Mouse (Mus musculus) stomach, postnatal 0 days (tissue): Measurements from ENCODE around the gene Zbed4. TPM values are rescaled to one million over a fixed set of nuclear protein-coding genes. Genes with fewer than 3 reads are reported as not detected.
"Not testable (repeated sequence)": the region's sequence is repeated elsewhere in the genome, so short reads cannot be mapped to it uniquely, and the experiment has no call there.

Source experiments
- ATAC-seq: fragments of 200-750 bp; cut with Nextera tagmentation; 2 replicates; pipeline ENCODE4 v1.8.0; 2017; ENCODE audit not compliant: low FRiP score, low TSS enrichment
- DNase-seq: peaks from one replicate; pipeline ENCODE4 v3.0.0-alpha.2; 2016; ENCODE audit warnings: low spot score
- H3K27ac ChIP-seq: fragments of 300-500 bp; sonication (generic); replicated peaks from 2 replicates; pipeline ENCODE4 v1.5.1; 2014; ENCODE audit warnings: mild to moderate bottlenecking, control low read depth
- H3K27me3 ChIP-seq: fragments of 300-500 bp; sonication (generic); 2 replicates; pipeline ENCODE4 v1.6.1; 2014; ENCODE audit warnings: low read length; ENCODE audit not compliant: control insufficient read depth, insufficient read depth
- H3K36me3 ChIP-seq: fragments of 300-500 bp; sonication (generic); 2 replicates; pipeline ENCODE4 v1.6.1; 2014; ENCODE audit warnings: low read length, mixed read lengths; ENCODE audit not compliant: control insufficient read depth, insufficient read depth
- H3K4me1 ChIP-seq: fragments of 300-500 bp; sonication (generic); replicated peaks from 2 replicates; pipeline ENCODE4 v1.6.1; 2014; ENCODE audit warnings: antibody characterized with exemption; ENCODE audit not compliant: control insufficient read depth, insufficient read depth
- H3K4me2 ChIP-seq: fragments of 300-500 bp; sonication (generic); replicated peaks from 2 replicates; pipeline ENCODE4 v1.6.1; 2014; ENCODE audit warnings: low read depth, mild to moderate bottlenecking, control low read depth, moderate library complexity
- H3K4me3 ChIP-seq: fragments of 300-500 bp; sonication (generic); 2 replicates; pipeline ENCODE4 v1.5.1; 2014; ENCODE audit warnings: low read depth, low read length, control low read depth
- H3K9ac ChIP-seq: fragments of 300-500 bp; sonication (generic); 2 replicates; pipeline ENCODE4 v1.6.1; 2014; ENCODE audit warnings: mild to moderate bottlenecking, low read length, control low read depth, mixed read lengths
- H3K9me3 ChIP-seq: fragments of 300-500 bp; sonication (generic); 2 replicates; pipeline ENCODE4 v1.6.1; 2016; ENCODE audit warnings: low read length; ENCODE audit not compliant: control insufficient read depth
- CTCF ChIP-seq: IDR thresholded peaks from 2 replicates; pipeline ENCODE4 v1.5.1; 2016; ENCODE audit warnings: antibody characterized with exemption, low read depth, mild to moderate bottlenecking, moderate library complexity
- EP300 ChIP-seq: optimal IDR thresholded peaks from 2 replicates; pipeline ENCODE3; 2016; ENCODE audit warnings: antibody characterized with exemption
- WGBS: fragments of 180-500 bp; shearing (Covaris S2); extraction: QIAGEN DNeasy Blood & Tissue Kit; methylation state at CpG from one replicate; pipeline ENCODE4 v1.1.7; 2014; 5-methylcytosine and 5-hydroxymethylcytosine counted together
- polyA plus RNA-seq: library from polyadenylated mRNA; unstranded; fragments of >200 nt; fragmentation: Nextera tagmentation; extraction: Ambion mirVana; gene quantifications from 2 replicates; pipeline ENCODE4 v1.2.1, GENCODE M21; 2015

Gene Zbed4
- polyA plus RNA-seq, 1 experiment from 2014 or later, result 3.9 TPM

DNA sequence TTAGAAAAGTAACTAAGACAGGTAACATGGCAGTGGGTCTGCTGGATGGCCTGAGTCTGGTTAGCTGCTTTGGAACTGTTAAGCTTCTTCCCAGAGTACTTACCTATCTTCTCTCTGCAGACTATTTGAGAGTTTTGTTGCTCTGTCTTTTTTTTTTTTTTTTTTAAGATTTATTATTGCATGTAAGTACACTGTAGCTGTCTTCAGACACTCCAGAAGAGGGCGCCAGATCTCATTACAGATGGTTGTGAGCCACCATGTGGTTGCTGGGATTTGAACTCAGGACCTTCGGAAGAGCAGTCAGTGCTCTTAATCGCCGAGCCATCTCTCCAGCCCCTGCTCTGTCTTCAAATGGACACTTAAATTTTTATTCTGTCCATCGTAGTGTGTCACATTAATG, 23.2 kb downstream of the Zbed4 start:
- H3K4me2 ChIP-seq, H3K4me1 ChIP-seq, ATAC-seq, H3K36me3 ChIP-seq, H3K9ac ChIP-seq, H3K4me3 ChIP-seq, DNase-seq, H3K27ac ChIP-seq, H3K27me3 ChIP-seq, H3K9me3 ChIP-seq: not testable (repeated sequence)
- peak; percentile 14; the same call in 1 of the 2 replicates for TF ChIP-seq CTCF
- WGBS, result 98% methylated on average over 4 of the region's 5 CpGs

DNA sequence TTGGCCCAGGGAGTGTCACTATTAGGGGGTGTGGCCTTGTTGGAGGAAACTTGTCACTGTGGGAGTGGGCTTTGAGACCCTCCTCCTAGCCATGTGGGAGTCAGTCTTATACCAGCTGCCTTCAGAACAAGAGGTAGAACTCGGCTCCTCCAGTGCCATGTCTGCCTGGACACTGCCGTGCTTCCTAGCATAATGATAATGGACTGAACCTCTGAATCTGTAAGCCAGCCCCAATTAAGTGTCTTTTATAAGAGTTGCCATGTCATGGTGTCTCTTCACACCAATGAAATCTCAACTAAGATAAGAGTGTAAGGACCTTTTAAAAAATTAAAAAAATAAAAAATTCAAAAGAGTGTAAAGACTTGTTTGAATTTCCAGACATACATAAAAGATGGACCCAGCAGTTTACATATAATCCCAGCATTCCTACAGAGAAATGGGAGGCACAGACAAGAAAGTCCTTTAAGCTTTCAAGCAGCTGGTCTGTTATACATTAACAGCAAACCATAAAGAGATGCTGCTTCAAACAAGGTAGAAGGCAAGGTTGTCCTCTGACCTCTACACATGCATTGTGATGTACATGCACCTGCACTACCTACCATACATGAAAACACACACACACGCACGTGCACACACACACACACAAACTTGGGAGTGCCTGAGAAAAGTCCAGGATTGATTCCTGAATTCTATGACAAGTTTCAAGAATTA, 40.8 kb downstream of the Zbed4 start:
- no peak overlapping the region for H3K27ac ChIP-seq
- H3K4me2 ChIP-seq, result no peak overlapping the region
- DNase-seq (no peak), ATAC-seq (no peak)
- no peaks in the 10 kb centered on the region for H3K9me3 ChIP-seq
- no peak overlapping the region for H3K4me3 ChIP-seq
- no peaks in the 10 kb centered on the region for H3K27me3 ChIP-seq
- no peaks in the 10 kb centered on the region for H3K4me1 ChIP-seq
- H3K36me3 ChIP-seq, result no peaks in the 10 kb centered on the region
- TF ChIP-seq EP300 (no peak), CTCF (no peak)
- WGBS, result 77% methylated on average over 4 of the region's 4 CpGs
- H3K9ac ChIP-seq, result no peak overlapping the region

DNA sequence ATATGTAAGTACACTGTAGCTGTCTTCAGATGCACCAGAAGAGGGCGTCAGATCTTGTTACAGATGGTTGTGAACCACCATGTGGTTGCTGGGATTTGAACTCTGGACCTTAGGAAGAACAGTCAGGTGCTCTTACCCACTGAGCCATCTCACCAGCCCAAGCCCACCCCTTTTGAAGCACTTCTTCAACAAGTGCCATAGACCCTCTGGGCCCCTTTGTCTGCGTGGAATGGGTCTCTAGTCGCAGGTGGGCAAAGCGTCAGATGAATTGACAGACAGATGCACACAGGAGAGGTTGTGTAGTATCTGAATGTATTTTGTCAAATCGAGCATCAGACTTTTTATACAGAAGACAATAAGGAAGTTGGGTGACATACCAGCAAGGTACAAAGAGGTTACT, 43.3 kb downstream of the Zbed4 start:
- H3K27ac ChIP-seq, H3K27me3 ChIP-seq, H3K4me1 ChIP-seq, H3K36me3 ChIP-seq, ATAC-seq, H3K9me3 ChIP-seq, H3K9ac ChIP-seq, DNase-seq, H3K4me2 ChIP-seq, H3K4me3 ChIP-seq: not testable (repeated sequence)
- 92% methylated on average over 4 of the region's 5 CpGs for WGBS

DNA sequence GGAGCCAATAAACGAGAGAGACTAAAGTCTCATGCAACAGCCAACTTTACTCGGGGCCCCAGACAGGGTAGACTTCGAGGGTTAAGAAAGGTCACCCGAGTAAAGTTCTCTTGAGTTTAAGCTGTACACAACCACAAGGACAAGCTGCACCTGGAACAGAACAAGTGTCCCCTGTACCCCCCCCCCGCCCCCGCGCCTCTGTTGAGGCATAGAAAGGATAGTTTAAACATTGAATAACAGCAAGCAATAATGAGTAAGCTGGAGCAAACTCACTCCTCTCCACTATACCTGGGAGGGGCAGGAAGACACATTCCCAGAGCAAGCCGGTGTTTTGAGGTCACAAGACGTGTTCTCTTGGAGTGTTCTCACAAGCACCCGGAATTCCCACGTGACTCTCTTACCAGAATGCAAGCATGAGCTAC, 48.5 kb downstream of the Zbed4 start:
- no peak overlapping the region for H3K4me3 ChIP-seq
- no peak overlapping the region for H3K9ac ChIP-seq
- 0 out of 2 replicates have a peak, but pooled peaks cover 2% of the 10 kb centered on the region for H3K36me3 ChIP-seq
- no peak for ATAC-seq
- H3K4me1 ChIP-seq, result no peaks in the 10 kb centered on the region
- H3K4me2 ChIP-seq, result no peak overlapping the region
- WGBS, result 59% methylated on average over 11 of the region's 11 CpGs
- no peaks in the 10 kb centered on the region for H3K9me3 ChIP-seq
- TF ChIP-seq CTCF (no peak), EP300 (no peak)
- no peak for DNase-seq
- no peak overlapping the region for H3K27ac ChIP-seq
- H3K27me3 ChIP-seq, result no peaks in the 10 kb centered on the region

DNA sequence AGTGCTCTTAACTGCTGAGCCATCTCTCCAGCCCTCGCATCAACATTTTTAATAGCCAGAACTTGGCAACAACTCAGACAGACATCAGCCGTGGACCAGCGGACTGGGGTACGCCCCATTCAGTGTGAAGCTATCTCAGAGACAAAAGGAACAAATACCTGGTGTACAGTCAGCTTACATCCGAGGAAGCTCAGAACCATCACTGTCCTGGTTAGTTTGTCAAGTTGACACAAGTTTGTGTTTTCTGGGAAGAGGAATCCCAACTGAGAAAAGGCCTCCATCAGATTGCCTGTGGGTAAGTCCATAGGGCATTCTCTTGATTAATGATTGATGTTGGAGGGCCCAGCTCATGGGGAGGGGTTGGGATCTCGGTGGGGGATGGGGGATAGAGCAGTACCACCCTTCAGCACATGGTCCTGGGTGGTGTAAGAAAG, 49.5 kb downstream of the Zbed4 start:
- no peaks in the 10 kb centered on the region for H3K27me3 ChIP-seq
- ATAC-seq, result no peak
- DNase-seq, result no peak
- peaks cover 9% of the 10 kb centered on the region; the same call in 1 of the 2 replicates for H3K36me3 ChIP-seq
- no peak overlapping the region for H3K4me3 ChIP-seq
- no peak overlapping the region for H3K27ac ChIP-seq
- H3K9me3 ChIP-seq, result no peaks in the 10 kb centered on the region
- 54% methylated on average over 6 of the region's 6 CpGs for WGBS
- no peak overlapping the region for H3K4me2 ChIP-seq
- no peaks in the 10 kb centered on the region for H3K4me1 ChIP-seq
- TF ChIP-seq CTCF, result no peak
- TF ChIP-seq EP300, result no peak
- no peak overlapping the region for H3K9ac ChIP-seq

DNA sequence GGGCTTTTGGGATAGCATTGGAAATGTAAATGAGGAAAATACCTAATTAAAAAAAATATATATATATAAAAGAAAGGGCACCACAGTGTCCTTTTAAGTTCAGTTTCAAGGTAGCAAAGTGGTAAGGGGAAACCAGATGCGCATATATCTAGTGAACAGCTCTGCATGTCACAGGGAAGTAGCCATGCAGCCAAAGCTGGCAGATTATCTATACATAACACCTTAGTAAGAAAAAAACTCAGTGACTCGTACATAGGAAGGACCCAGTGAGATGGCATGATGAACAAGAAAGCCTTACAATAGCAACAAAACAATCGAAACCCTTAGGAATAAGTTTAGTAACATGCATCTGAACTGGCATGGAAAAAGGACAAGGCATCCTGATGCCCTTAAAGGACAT, 50.4 kb downstream of the Zbed4 start:
- no peak overlapping the region for H3K9ac ChIP-seq
- no peak for ATAC-seq
- H3K4me2 ChIP-seq, result no peak overlapping the region
- H3K4me3 ChIP-seq, result no peak overlapping the region
- no peak for DNase-seq
- WGBS, result 89% methylated on average over 3 of the region's 3 CpGs
- peaks cover 11% of the 10 kb centered on the region; the same call in 1 of the 2 replicates for H3K36me3 ChIP-seq
- H3K27ac ChIP-seq, result no peak overlapping the region
- H3K9me3 ChIP-seq, result no peaks in the 10 kb centered on the region
- no peak for TF ChIP-seq CTCF
- TF ChIP-seq EP300, result no peak
- H3K4me1 ChIP-seq, result no peaks in the 10 kb centered on the region
- no peaks in the 10 kb centered on the region for H3K27me3 ChIP-seq
